Mouse (Mus musculus) lung, embryonic 14.5 days (tissue): Measurements from ENCODE around the gene Cct4. TPM values are rescaled to one million over a fixed set of nuclear protein-coding genes. Genes with fewer than 3 reads are reported as not detected.

Experiments
- ATAC-seq: fragments of 200-750 bp; cut with Nextera tagmentation; 2 replicates; pipeline ENCODE4 v1.8.0; 2017; ENCODE audit warnings: mild to moderate bottlenecking, moderate TSS enrichment, moderate library complexity; ENCODE audit not compliant: insufficient read depth
- DNase-seq: peaks from one replicate; pipeline ENCODE4 v3.0.0-alpha.2; 2015
- H3K27ac ChIP-seq: fragments of 300-500 bp; sonication (generic); 2 replicates; pipeline ENCODE4 v1.5.1; 2014; ENCODE audit warnings: low read depth, mild to moderate bottlenecking, moderate library complexity
- H3K27me3 ChIP-seq: fragments of 300-500 bp; sonication (generic); 2 replicates; pipeline ENCODE4 v1.6.1; 2014; ENCODE audit warnings: low read length, control low read depth; ENCODE audit not compliant: insufficient read depth
- H3K36me3 ChIP-seq: fragments of 300-500 bp; sonication (generic); 2 replicates; pipeline ENCODE4 v1.6.1; 2014; ENCODE audit warnings: control low read depth; ENCODE audit not compliant: insufficient read depth
- H3K4me1 ChIP-seq: fragments of 300-500 bp; sonication (generic); 2 replicates; pipeline ENCODE4 v1.6.1; 2014; ENCODE audit warnings: antibody characterized with exemption, control low read depth; ENCODE audit not compliant: insufficient read depth
- H3K4me2 ChIP-seq: fragments of 300-500 bp; sonication (generic); 2 replicates; pipeline ENCODE4 v1.6.1; 2014; ENCODE audit warnings: mild to moderate bottlenecking
- H3K4me3 ChIP-seq: fragments of 300-500 bp; sonication (generic); 2 replicates; pipeline ENCODE4 v1.5.1; 2014; ENCODE audit warnings: low read depth, low read length
- H3K9ac ChIP-seq: fragments of 300-500 bp; sonication (generic); 2 replicates; pipeline ENCODE4 v1.6.1; 2014
- H3K9me3 ChIP-seq: fragments of 300-500 bp; sonication (generic); 2 replicates; pipeline ENCODE4 v1.6.1; 2016; ENCODE audit warnings: low read depth, low read length, control low read depth
- CTCF ChIP-seq: IDR thresholded peaks from 2 replicates; pipeline ENCODE4 v1.5.1; 2016; ENCODE audit warnings: antibody characterized with exemption, low read depth
- WGBS: fragments of 180-500 bp; shearing (Covaris S2); extraction: QIAGEN DNeasy Blood & Tissue Kit; methylation state at CpG from one replicate; pipeline ENCODE4 v1.1.7; 2014; 5-methylcytosine and 5-hydroxymethylcytosine counted together
- polyA plus RNA-seq: library from polyadenylated mRNA; unstranded; fragments of >200 nt; fragmentation: Nextera tagmentation; extraction: Ambion mirVana; gene quantifications from 2 replicates; pipeline ENCODE4 v1.2.1, GENCODE M21; 2014

Gene Cct4
- polyA plus RNA-seq, 1 experiment from 2014 or later = 302 TPM

DNA sequence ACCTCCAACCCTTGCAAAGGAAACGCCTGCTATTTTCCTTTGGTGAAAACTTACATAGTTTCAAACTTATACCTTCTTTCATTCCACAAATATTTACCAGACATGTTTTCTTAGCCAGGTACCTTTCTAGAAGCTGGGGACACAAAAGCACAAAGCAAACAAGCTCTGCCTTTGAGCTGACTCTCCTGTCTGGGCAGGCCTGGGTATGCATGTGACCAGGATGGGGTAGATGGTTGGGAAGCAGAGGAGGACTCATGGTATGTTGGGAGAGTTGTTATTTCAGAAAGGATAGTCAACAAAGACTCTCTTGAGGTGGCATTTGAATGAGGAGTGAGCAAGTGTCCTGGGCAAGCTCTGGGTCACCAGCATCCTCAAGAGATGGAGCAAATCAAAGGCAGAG lies 22.8 kb downstream of the Cct4 start:
- DNase-seq (no peak), ATAC-seq (no peak)
- Histone ChIP-seq H3K4me2 (no peak overlapping the region), H3K4me3 (no peak overlapping the region), H3K9me3 (no peaks in the 10 kb centered on the region), H3K9ac (no peak overlapping the region), H3K27ac (no peak overlapping the region), H3K4me1 (no peaks in the 10 kb centered on the region), H3K27me3 (no peaks in the 10 kb centered on the region), H3K36me3 (no peaks in the 10 kb centered on the region)
- 55% methylated on average over 1 of the region's 1 CpGs for WGBS
- no peak for TF ChIP-seq CTCF

DNA sequence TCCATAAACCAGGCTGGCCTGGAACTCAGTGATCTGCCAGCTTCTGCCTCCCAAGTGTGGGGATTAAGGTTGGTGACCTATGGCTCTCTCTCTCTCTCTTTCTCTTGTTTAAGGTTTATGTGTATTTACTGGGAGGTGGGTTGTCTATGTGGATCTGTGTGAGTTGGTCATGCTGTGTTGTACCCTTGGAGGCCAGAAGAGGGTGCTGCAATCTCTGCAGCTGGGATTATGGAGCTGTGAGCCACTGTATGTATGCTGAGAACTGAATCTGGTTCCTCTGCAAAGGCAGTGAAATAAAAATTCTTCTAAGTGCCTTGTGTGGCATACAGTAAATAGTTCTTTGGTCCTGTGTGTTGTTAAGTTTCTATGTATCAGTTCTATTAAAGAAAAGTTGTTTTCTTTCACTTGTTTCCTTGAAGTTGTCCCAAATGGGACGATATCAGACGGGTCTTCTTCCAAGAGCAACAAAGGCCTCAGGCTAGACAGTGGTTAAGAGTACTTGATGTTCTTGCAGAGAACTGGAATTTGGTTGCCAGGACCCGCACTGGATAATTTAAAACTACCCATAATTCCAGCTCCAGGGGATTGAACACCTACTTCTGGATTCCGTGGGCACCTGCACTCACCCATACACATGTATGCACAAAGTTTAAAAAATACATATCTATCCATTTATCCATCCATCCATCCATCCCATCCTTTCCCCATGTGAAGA lies 23.4 kb downstream of the Cct4 start:
- WGBS = 88% methylated on average over 4 of the region's 4 CpGs

DNA sequence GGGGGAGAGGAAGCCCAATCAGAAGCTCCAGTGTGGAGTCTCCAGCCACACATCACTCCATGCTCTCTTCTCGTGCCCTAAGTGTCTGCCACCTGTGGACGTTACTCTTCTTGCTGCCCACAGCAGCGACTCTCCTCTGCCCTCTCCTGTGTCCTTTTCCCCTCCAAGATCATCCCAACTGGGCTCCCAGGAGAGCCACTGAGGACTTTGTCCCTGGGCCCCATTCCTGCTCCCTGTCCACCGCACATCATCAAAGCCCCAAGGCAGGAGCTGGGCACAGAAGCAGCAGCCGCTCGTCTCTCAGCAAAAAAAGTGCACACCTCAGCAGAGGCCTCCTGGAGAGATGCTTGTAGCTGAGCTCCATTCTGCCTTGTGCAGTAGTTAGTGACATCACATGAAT lies 24.7 kb downstream of the Cct4 start:
- Histone ChIP-seq H3K27ac (no peak overlapping the region), H3K36me3 (no peaks in the 10 kb centered on the region), H3K4me1 (no peaks in the 10 kb centered on the region), H3K4me3 (no peak overlapping the region), H3K9me3 (no peaks in the 10 kb centered on the region), H3K27me3 (no peaks in the 10 kb centered on the region), H3K9ac (no peak overlapping the region), H3K4me2 (no peak overlapping the region)
- no peak for TF ChIP-seq CTCF
- ATAC-seq (no peak), DNase-seq (no peak)
- 75% methylated on average over 6 of the region's 6 CpGs for WGBS

More for the DNA sequence above, 23.4 kb downstream of the Cct4 start:
- ATAC-seq = peak; percentile 38; the same call in 1 of the 2 replicates
- Histone ChIP-seq H3K27me3 (no peaks in the 10 kb centered on the region), H3K36me3 (no peaks in the 10 kb centered on the region), H3K4me3 (no peak overlapping the region), H3K9ac (no peak overlapping the region), H3K27ac (no peak overlapping the region), H3K4me2 (no peak overlapping the region), H3K4me1 (no peaks in the 10 kb centered on the region), H3K9me3 (no peaks in the 10 kb centered on the region)
- peak; percentile 52 for TF ChIP-seq CTCF
- peak; percentile 30 for DNase-seq

GRCm38 (mm10) chr11:23017943-23018342 lies 27.6 kb downstream of the Cct4 start:
- Histone ChIP-seq H3K4me2 (no peak overlapping the region), H3K4me1 (no peaks in the 10 kb centered on the region), H3K36me3 (no peaks in the 10 kb centered on the region), H3K9ac (no peak overlapping the region), H3K4me3 (no peak overlapping the region), H3K9me3 (no peaks in the 10 kb centered on the region), H3K27ac (no peak overlapping the region), H3K27me3 (no peaks in the 10 kb centered on the region)
- DNase-seq = no peak
- no peak for ATAC-seq
- WGBS = 91% methylated on average over 4 of the region's 4 CpGs
- TF ChIP-seq CTCF = no peak

- Histone ChIP-seq H3K27ac (no peak overlapping the region), H3K36me3 (no peaks in the 10 kb centered on the region), H3K9ac (no peak overlapping the region), H3K4me3 (no peak overlapping the region), H3K27me3 (no peaks in the 10 kb centered on the region), H3K9me3 (no peaks in the 10 kb centered on the region), H3K4me2 (no peak overlapping the region), H3K4me1 (no peaks in the 10 kb centered on the region)
- ATAC-seq (no peak), DNase-seq (no peak)
- TF ChIP-seq CTCF = no peak
- WGBS = 63% methylated on average over 24 of the region's 24 CpGs
Observed at GRCm38 (mm10) chr11:23020116-23020770, 29.9 kb downstream of the Cct4 start.

DNA sequence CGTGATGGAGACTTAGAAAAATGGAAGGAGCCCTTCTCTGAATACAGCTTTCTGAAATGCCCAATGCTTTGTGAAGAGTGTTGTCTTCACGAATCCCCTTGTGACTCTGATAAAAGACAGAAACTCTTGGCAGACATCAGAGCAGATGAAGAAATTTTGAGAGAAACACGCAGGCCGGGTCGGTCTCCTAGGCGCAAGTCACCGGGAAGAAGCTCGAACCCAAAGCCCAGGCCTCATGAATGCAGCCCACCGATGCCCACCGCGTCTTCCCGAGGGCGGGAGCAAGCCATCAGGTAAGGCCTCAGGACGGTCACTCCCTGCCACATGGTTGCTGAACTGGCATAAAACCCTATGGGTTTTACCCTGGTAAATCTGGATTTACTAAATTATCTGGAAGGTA lies 30.5 kb downstream of the Cct4 start:
- H3K27me3 ChIP-seq = no peaks in the 10 kb centered on the region
- no peaks in the 10 kb centered on the region for H3K9me3 ChIP-seq
- H3K4me1 ChIP-seq = no peaks in the 10 kb centered on the region
- H3K4me2 ChIP-seq = no peak overlapping the region
- no peak overlapping the region for H3K9ac ChIP-seq
- no peak overlapping the region for H3K27ac ChIP-seq
- no peak for DNase-seq
- ATAC-seq = no peak
- WGBS = 91% methylated on average over 14 of the region's 14 CpGs
- no peak overlapping the region for H3K4me3 ChIP-seq
- H3K36me3 ChIP-seq = no peaks in the 10 kb centered on the region
- TF ChIP-seq CTCF = no peak

GRCm38 (mm10) chr11:23023155-23023554 lies 32.8 kb downstream of the Cct4 start:
- H3K36me3 ChIP-seq = no peaks in the 10 kb centered on the region
- H3K27me3 ChIP-seq = no peaks in the 10 kb centered on the region
- ATAC-seq (no peak), DNase-seq (no peak)
- no peak overlapping the region for H3K4me2 ChIP-seq
- 95% methylated on average over 2 of the region's 2 CpGs for WGBS
- H3K4me3 ChIP-seq = no peak overlapping the region
- H3K27ac ChIP-seq = no peak overlapping the region
- H3K9ac ChIP-seq = no peak overlapping the region
- no peaks in the 10 kb centered on the region for H3K4me1 ChIP-seq
- TF ChIP-seq CTCF = no peak
- no peaks in the 10 kb centered on the region for H3K9me3 ChIP-seq
